In genomic region chr5:148236616-148237015, GRCm38 (mm10) we compare ENCODE assay signal across 13 mouse cellular contexts.
DNase-seq lines count a peak whose midpoint lies in the region; ATAC-seq and TF ChIP-seq lines count a peak whose summit lies in the region.
"Had no signal": no experiment of that assay in that cellular context is flagged by ENCODE, and none has a peak within 500 bp of the region (broad histone marks: within the 10 kb centered on the region; RNA-seq: fewer than 3 reads in every experiment).

No protein-coding gene starts in this region.

- no peak overlapping the region for H3K4me2 ChIP-seq in heart, postnatal 0 days (ENCODE audit: low read depth, low read length)
- H3K4me2 ChIP-seq in heart, embryonic 11.5 days: no peak overlapping the region
- H3K4me2 ChIP-seq in midbrain, postnatal 0 days (ENCODE audit: low read depth, low read length, poor library complexity, severe bottlenecking): no peak overlapping the region
- no peak overlapping the region for H3K4me2 ChIP-seq in midbrain, embryonic 13.5 days (replicated peaks)
- H3K4me2 ChIP-seq: midbrain, embryonic 12.5 days had no signal

- no peak for DNase-seq in heart, postnatal 0 days (ENCODE audit: low spot score)
- DNase-seq in midbrain, postnatal 0 days (ENCODE audit: low spot score): no peak
- DNase-seq in brain, embryonic 14.5 days (ENCODE audit: low read depth): no peak
- peak; percentile 2 for DNase-seq in lung, postnatal 36 days
- DNase-seq in spleen, postnatal 14 days (ENCODE audit: low spot score in 2 of 2): no peak
- DNase-seq in left cerebral cortex, postnatal 14 days (ENCODE audit: low spot score in 2 of 2): no peak
- DNase-seq: right cerebral cortex, postnatal 25 days had no signal

- no peak overlapping the region for H3K27ac ChIP-seq in heart, postnatal 0 days (ENCODE audit: low read depth)
- no peak overlapping the region for H3K27ac ChIP-seq in heart, embryonic 11.5 days (ENCODE audit: low read depth, low read length)
- no peak overlapping the region for H3K27ac ChIP-seq in midbrain, postnatal 0 days (ENCODE audit: low read depth, low read length)
- no peak overlapping the region for H3K27ac ChIP-seq in midbrain, embryonic 13.5 days
- H3K27ac ChIP-seq: limb, embryonic 10.5 days; midbrain, embryonic 12.5 days had no signal

- no peaks in the 10 kb centered on the region for H3K4me1 ChIP-seq in heart, postnatal 0 days (ENCODE audit: control insufficient read depth, insufficient read depth)
- H3K4me1 ChIP-seq in heart, embryonic 11.5 days (ENCODE audit: control insufficient read depth, insufficient read depth, low read length): no peaks in the 10 kb centered on the region
- no peaks in the 10 kb centered on the region for H3K4me1 ChIP-seq in midbrain, postnatal 0 days (ENCODE audit: insufficient read depth, low read length)
- H3K4me1 ChIP-seq in midbrain, embryonic 13.5 days (replicated peaks): 0 out of 2 replicates have a peak, but pooled peaks cover 3% of the 10 kb centered on the region

- peak; percentile 29; the same call in 1 of the 2 replicates for TF ChIP-seq CTCF in heart, postnatal 0 days (IDR thresholded peaks at IDR 0.05; ENCODE audit: low read depth)
- TF ChIP-seq CTCF in midbrain, postnatal 0 days (IDR thresholded peaks at IDR 0.05): peak; percentile 52
- TF ChIP-seq CTCF in brain, embryonic 14.5 days (IDR thresholded peaks at IDR 0.05; ENCODE audit: borderline replicate concordance, extremely low read depth, insufficient read depth, insufficient read length): peak; percentile 57

- no peak overlapping the region for H3K4me3 ChIP-seq in heart, postnatal 0 days (ENCODE audit: low read depth, low read length)
- H3K4me3 ChIP-seq in heart, embryonic 11.5 days (ENCODE audit: low read depth, low read length): no peak overlapping the region
- no peak overlapping the region for H3K4me3 ChIP-seq in midbrain, postnatal 0 days (ENCODE audit: low read depth, low read length)
- no peak overlapping the region for H3K4me3 ChIP-seq in midbrain, embryonic 13.5 days (replicated peaks)
- H3K4me3 ChIP-seq: limb, embryonic 10.5 days; midbrain, embryonic 12.5 days had no signal

- 53% methylated on average over 9 of the region's 9 CpGs for WGBS in heart, postnatal 0 days
- 49% methylated on average over 9 of the region's 9 CpGs for WGBS in heart, embryonic 11.5 days (ENCODE audit: insufficient replicate concordance)
- 39% methylated on average over 9 of the region's 9 CpGs for WGBS in midbrain, postnatal 0 days
- 52% methylated on average over 9 of the region's 9 CpGs for WGBS in midbrain, embryonic 13.5 days

- no peak for TF ChIP-seq EP300 in heart, postnatal 0 days (IDR thresholded peaks at IDR 0.05; ENCODE audit: low read depth)

- TF ChIP-seq POLR2A in brain, embryonic 14.5 days (IDR thresholded peaks at IDR 0.05; ENCODE audit: borderline replicate concordance, extremely low read depth, insufficient read depth, insufficient read length, poor library complexity, severe bottlenecking): no peak

- ATAC-seq in heart, postnatal 0 days (ENCODE audit: insufficient read depth, low read depth): no peak
- ATAC-seq in heart, embryonic 11.5 days (replicated peaks; ENCODE audit: insufficient number of reproducible peaks, low FRiP score, low TSS enrichment): no peak
- no peak for ATAC-seq in midbrain, postnatal 0 days (ENCODE audit: low FRiP score)
- no peak for ATAC-seq in midbrain, embryonic 13.5 days
- ATAC-seq: activated CD4-positive, CD25-positive, alpha-beta regulatory T cell, adult 4 months; inflammation-experienced regulatory T-cells, adult 6 months had no signal

- no peaks in the 10 kb centered on the region for H3K36me3 ChIP-seq in heart, postnatal 0 days (replicated peaks; ENCODE audit: control insufficient read depth, insufficient read depth, low read length)
- no peaks in the 10 kb centered on the region for H3K36me3 ChIP-seq in heart, embryonic 11.5 days (ENCODE audit: control insufficient read depth, insufficient read depth, low read length)
- no peaks in the 10 kb centered on the region for H3K36me3 ChIP-seq in midbrain, postnatal 0 days (ENCODE audit: insufficient read depth, low read length)
- H3K36me3 ChIP-seq in midbrain, embryonic 13.5 days: no peaks in the 10 kb centered on the region
- H3K36me3 ChIP-seq: limb, embryonic 10.5 days; midbrain, embryonic 12.5 days had no signal

- H3K9me3 ChIP-seq in heart, postnatal 0 days (replicated peaks; ENCODE audit: control insufficient read depth, low read length): no peaks in the 10 kb centered on the region
- no peaks in the 10 kb centered on the region for H3K9me3 ChIP-seq in heart, embryonic 11.5 days (replicated peaks; ENCODE audit: control insufficient read depth, low read length)
- no peaks in the 10 kb centered on the region for H3K9me3 ChIP-seq in midbrain, postnatal 0 days (ENCODE audit: low read length)
- H3K9me3 ChIP-seq in midbrain, embryonic 13.5 days: no peaks in the 10 kb centered on the region
- H3K9me3 ChIP-seq: limb, embryonic 10.5 days; midbrain, embryonic 12.5 days had no signal

- no peaks in the 10 kb centered on the region for H3K27me3 ChIP-seq in heart, postnatal 0 days (ENCODE audit: control insufficient read depth, insufficient read depth, low read length)
- H3K27me3 ChIP-seq in heart, embryonic 11.5 days (ENCODE audit: control insufficient read depth, insufficient read depth, low read length): no peaks in the 10 kb centered on the region
- H3K27me3 ChIP-seq in midbrain, postnatal 0 days (ENCODE audit: insufficient read depth, low read length): no peaks in the 10 kb centered on the region
- no peaks in the 10 kb centered on the region for H3K27me3 ChIP-seq in midbrain, embryonic 13.5 days

- no peak overlapping the region for H3K9ac ChIP-seq in heart, postnatal 0 days (replicated peaks; ENCODE audit: low read depth, low read length)
- no peak overlapping the region for H3K9ac ChIP-seq in heart, embryonic 11.5 days (ENCODE audit: low read depth, low read length)
- H3K9ac ChIP-seq in midbrain, postnatal 0 days (replicated peaks; ENCODE audit: low read length, poor library complexity, severe bottlenecking): no peak overlapping the region
- H3K9ac ChIP-seq in midbrain, embryonic 13.5 days (replicated peaks): no peak overlapping the region
- H3K9ac ChIP-seq: midbrain, embryonic 12.5 days had no signal

- intact Hi-C loops in left cerebral cortex, postnatal 14 days (cut with DNase I): loop anchor here (10.0 kb wide), 1 partner anchor 142 kb away; no protein-coding TSS in a partner anchor
